Mouse (Mus musculus): ENCODE data around the gene Wbp11. TPM values are rescaled to one million over a fixed set of nuclear protein-coding genes. Genes with fewer than 3 reads are reported as not detected.

Wbp11 gene
- 118 TPM for polyA plus RNA-seq (2017; shearing (Covaris generic))

DNA sequence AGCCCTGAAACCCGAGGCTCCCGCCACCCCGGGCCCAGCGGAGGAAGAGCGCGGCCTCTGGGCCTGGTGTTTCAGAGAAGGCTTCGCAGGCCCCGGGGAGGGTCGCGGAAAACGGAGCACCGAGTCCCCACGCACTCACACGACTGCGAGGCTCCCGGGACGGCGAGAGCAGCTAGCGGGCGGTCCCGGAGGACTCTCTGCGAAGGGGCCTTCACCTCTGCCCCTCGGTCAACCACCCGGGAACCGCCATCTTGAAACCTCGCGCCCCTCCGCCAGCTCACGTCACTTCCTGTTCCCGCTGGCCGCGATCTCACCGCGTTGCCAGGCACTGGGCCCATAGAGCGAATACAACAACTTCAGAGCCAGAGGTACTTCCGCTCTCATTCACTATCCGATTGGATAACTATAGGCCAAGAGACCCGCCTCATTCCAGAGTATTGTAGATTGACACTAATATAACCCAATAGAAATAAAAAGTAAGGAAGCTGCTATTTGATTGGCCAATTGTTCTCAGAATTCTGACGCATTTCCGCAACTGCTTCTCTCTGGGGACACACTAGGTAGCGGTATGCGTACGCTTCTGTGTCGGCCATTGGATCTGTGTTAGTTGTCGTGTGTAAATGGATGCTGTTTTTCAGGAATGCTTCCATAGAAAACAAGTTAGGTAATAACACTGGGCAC is at the start of gene Wbp11:
Gene Wbp11, minus strand, starts transcription at position 353 of the 681 bp plus-strand sequence.

DNA sequence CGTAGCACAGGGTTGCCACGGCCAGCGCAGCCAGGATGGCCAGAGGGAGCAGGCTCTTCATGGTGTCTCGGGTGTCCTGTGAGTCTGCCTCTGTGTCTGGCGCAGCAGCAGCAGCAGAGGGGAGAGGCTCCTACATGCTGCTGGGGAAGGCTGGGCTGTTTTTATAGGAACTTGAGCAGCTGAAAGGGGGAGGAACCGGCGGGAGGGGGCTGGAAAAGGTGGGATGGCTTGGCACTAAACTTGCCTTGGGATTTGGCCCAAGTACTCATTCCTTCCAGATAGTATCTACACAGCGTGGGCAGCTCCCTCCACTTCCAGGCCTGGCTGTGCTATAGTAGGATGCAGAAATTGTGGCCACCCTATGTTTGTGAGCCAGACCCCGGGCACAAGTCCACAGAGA is 47.6 kb upstream of the Wbp11 start, which contains the start of gene Mgp:
Gene Mgp, minus strand, starts transcription at position 154 of the 400 bp plus-strand sequence.

DNA sequence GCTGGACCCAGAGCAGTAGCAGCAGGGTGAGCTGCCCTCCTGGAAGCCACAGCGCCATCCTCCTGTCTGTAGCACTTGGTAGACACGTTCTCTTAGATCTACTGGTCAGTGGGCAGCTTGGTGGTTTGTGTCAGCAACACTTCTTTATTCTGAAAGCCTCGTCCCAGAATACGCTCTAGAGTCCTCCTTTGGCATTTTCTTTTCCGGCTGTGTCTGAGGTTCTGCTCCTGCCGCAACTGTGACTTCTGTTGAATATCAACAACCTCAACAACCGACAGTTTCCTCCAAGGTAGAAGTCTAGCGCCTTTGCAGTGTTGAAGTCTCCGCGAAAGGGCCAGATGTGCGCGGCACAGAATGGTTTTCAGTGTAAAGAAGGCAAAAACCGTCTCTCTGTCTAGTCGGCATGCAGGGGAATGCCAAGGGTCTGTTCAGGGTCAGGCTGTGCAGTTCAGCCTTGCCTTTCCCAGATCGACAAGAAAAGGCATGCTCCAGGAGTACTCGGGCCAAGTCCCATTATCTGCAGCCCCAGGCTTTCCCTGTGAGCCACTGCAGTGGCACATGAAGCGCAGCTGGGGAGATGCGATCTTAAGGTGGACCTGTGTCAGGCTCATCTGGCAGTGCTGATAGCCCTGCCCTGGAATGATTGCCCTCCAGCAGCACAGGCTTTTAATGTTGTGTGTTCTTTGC is 29.3 kb upstream of the Wbp11 start, which contains the start of gene Art4:
Gene Art4, minus strand, starts transcription at position 548 of the 687 bp plus-strand sequence.

DNA sequence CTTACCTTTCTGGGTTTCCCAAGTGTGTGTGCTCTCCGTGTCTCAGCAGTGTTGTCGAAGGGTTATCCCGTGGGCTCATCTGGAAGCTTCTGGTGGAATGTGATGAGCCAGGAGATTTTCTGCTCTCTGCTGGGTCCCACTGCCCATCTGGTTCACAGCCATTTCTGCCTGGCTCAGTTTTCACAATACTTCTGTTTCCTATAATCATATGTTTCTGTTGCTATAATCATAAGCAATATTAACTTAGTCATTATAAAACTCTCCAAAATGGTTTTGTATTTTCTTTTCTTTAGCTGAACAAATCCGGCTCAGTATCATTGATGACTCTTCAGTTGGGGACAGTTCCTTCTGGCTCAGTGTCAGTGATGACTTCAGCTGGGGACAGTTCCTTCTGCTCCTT is 7.3 kb upstream of the Wbp11 start, which contains the start of gene Smco3:
Gene Smco3, minus strand, starts transcription at position 101 of the 400 bp plus-strand sequence.

DNA sequence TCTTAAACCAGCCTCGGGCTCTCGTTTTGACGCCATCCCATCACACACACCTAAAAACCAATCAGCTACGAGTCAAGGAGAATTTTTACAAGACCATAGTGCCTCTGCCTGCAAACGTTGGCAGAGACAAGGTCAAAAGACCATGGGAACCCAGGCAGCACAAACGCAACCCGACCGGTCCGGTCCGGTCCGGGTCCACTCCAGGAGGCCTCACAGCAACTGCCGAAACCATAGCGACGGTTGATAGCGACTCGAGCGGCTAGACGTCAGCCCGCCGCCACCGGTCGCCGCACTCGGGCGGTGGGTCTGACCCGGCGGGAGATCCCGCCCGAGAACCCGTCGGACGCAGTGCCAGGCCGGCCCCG is 535 bp downstream of the Wbp11 start, which contains the start of gene BC049715:
Gene BC049715, plus strand, starts transcription at position 111 of the 365 bp plus-strand sequence.

DNA sequence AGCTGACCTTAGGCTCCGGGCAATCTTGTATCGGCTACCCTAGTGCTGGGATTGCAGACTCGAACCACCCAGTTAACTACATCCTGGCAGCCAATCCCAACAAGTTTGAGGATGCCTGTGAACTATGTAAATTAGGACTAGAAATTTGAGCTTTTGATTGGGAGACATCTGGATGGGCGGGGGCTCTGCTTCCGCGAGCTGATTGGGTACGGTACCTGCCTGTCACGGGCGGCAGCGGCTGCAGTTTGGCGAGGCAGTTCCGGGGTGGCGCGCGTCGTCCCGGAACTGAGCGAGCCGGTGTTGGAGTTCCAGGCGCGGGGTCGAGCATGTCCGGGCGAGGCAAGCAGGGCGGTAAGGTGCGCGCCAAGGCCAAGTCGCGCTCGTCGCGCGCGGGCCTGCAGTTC is 20.0 kb downstream of the Wbp11 start, which contains the start of gene H2afj:
Gene H2afj, plus strand, starts transcription at position 231 of the 404 bp plus-strand sequence.

DNA sequence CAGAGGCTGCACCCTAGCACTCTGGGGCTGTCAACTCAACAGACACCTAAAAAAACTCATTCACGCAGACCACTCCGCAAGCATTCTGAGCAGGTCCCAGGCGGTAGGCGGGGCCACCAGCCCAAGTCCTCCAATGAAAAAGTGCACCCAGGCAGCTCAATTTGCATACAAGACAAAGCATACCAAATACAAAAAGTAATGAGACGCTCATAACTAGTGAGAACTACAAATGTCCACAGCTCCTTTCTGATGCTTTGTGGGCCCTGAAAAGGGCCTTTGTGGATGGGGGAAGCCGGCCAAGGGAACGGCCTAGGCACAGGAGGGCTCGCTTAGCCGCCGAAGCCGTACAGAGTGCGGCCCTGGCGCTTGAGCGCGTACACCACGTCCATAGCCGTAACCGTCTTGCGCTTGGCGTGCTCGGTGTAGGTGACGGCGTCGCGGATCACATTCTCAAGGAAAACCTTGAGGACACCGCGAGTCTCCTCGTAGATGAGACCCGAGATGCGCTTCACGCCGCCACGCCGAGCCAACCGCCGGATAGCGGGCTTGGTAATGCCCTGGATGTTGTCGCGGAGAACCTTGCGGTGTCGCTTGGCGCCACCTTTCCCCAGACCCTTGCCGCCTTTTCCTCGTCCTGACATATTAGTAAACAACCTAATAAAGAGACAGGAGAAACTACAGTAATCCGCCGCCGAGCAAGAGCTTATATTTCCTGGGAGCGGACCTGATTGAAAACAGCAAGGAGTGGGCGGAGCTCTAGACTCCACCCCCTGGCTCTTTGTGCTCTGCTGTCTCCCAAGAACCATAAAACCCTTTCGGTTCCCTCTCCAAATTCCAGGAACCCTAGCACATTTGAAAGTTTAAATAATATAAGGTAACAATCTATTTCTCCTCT is 24.0 kb downstream of the Wbp11 start, which contains the start of gene Hist4h4:
Gene Hist4h4, minus strand, starts transcription at position 677 of the 895 bp plus-strand sequence.

DNA sequence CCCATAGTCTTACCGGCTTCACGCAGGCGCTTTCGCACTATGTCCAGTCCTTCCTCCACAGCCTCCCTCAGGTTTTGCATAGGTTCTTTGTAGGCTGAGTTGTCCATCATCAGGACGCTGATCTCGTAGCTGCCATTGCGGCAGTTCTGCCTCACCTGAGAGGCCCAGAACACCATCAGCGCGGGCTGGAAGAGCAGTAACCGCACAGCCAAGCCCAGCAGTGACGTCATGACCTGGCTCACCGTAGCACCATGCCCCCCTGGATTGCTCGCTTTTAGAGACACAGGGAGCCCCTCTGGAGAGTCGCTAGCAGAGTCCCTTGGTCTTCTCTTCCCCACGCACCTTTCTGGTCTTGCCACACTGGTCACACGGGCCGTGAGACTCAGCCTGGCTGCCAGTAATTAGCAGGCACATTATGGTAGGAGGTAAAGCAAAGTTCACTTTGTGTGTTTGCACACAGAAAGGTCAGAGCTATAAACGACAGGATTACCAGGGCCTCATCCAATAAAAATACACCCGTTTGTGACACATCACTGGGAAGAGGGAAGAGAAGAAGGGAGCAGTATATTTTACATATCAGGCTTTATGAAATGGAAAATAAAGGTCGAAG is 46.6 kb downstream of the Wbp11 start, which contains the start of gene Gucy2c:
Gene Gucy2c, minus strand, starts transcription at position 389 of the 610 bp plus-strand sequence.

Other genes starting within 250 kb of the Wbp11 start
- gene Plbd1, start 166.3 kb downstream of the Wbp11 start, polyA plus RNA-seq (2017; shearing (Covaris generic)), result 3.7 TPM
- gene Gucy2c, start 46.5 kb downstream of the Wbp11 start, polyA plus RNA-seq (2017; shearing (Covaris generic)), result not detected
- gene Hist4h4, start 23.8 kb downstream of the Wbp11 start, polyA plus RNA-seq (2017; shearing (Covaris generic)), result 1.2 TPM
- gene H2afj, start 20.0 kb downstream of the Wbp11 start, polyA plus RNA-seq (2017; shearing (Covaris generic)), result 55.8 TPM
- 3.2 TPM for gene BC049715, start 607 bp downstream of the Wbp11 start, polyA plus RNA-seq (2017; shearing (Covaris generic))
- gene Smco3, start 7.2 kb upstream of the Wbp11 start, polyA plus RNA-seq (2017; shearing (Covaris generic)), result not detected
- gene Art4, start 29.5 kb upstream of the Wbp11 start, polyA plus RNA-seq (2017; shearing (Covaris generic)), result 3.7 TPM
- not detected for gene Mgp, start 47.6 kb upstream of the Wbp11 start, polyA plus RNA-seq (2017; shearing (Covaris generic))
- gene Erp27, start 93.9 kb upstream of the Wbp11 start, polyA plus RNA-seq (2017; shearing (Covaris generic)), result 1.9 TPM
- not detected for gene Pde6h, start 95.6 kb upstream of the Wbp11 start, polyA plus RNA-seq (2017; shearing (Covaris generic))
- 2,563 TPM for gene Arhgdib, start 113.7 kb upstream of the Wbp11 start, polyA plus RNA-seq (2017; shearing (Covaris generic))